Mouse (Mus musculus) lung, postnatal 0 days (tissue): Measurements from ENCODE around the gene Zswim9. TPM values are rescaled to one million over a fixed set of nuclear protein-coding genes. Genes with fewer than 3 reads are reported as not detected.

Experiments
- ATAC-seq: fragments of 200-750 bp; cut with Nextera tagmentation; 2 replicates; pipeline ENCODE4 v1.8.0; 2017; ENCODE audit warnings: moderate library complexity
- DNase-seq: peaks from one replicate; pipeline ENCODE4 v3.0.0-alpha.2; 2016; ENCODE audit warnings: low spot score
- H3K27ac ChIP-seq: fragments of 300-500 bp; sonication (generic); 2 replicates; pipeline ENCODE4 v1.5.1; 2014; ENCODE audit warnings: antibody characterized with exemption, mild to moderate bottlenecking, low read length, mixed read lengths
- H3K27me3 ChIP-seq: fragments of 300-500 bp; sonication (generic); replicated peaks from 2 replicates; pipeline ENCODE4 v1.6.1; 2014; ENCODE audit warnings: low read length, mixed read lengths; ENCODE audit not compliant: insufficient read depth
- H3K36me3 ChIP-seq: fragments of 300-500 bp; sonication (generic); 2 replicates; pipeline ENCODE4 v1.6.1; 2014; ENCODE audit warnings: low read length, mixed read lengths; ENCODE audit not compliant: insufficient read depth
- H3K4me1 ChIP-seq: fragments of 300-500 bp; sonication (generic); 2 replicates; pipeline ENCODE4 v1.6.1; 2014; ENCODE audit warnings: antibody characterized with exemption, low read depth, low read length, mixed read lengths; ENCODE audit not compliant: insufficient read depth
- H3K4me2 ChIP-seq: fragments of 300-500 bp; sonication (generic); replicated peaks from 2 replicates; pipeline ENCODE4 v1.6.1; 2014; ENCODE audit warnings: low read depth, mild to moderate bottlenecking, low read length, moderate library complexity, mixed read lengths
- H3K4me3 ChIP-seq: fragments of 300-500 bp; sonication (generic); 2 replicates; pipeline ENCODE4 v1.5.1; 2014; ENCODE audit warnings: low read depth, low read length
- H3K9ac ChIP-seq: fragments of 300-500 bp; sonication (generic); replicated peaks from 2 replicates; pipeline ENCODE4 v1.6.1; 2014; ENCODE audit warnings: low read depth, mild to moderate bottlenecking
- H3K9me3 ChIP-seq: fragments of 300-500 bp; sonication (generic); 2 replicates; pipeline ENCODE4 v1.6.1; 2016; ENCODE audit warnings: low read length, mixed read lengths
- CTCF ChIP-seq: IDR thresholded peaks from 2 replicates; pipeline ENCODE4 v1.5.1; 2016; ENCODE audit warnings: antibody characterized with exemption, mild to moderate bottlenecking
- EP300 ChIP-seq: IDR thresholded peaks from 2 replicates; pipeline ENCODE4 v1.6.1; 2016; ENCODE audit warnings: antibody characterized with exemption, mild to moderate bottlenecking, control low read depth
- WGBS: fragments of 180-500 bp; shearing (Covaris S2); extraction: QIAGEN DNeasy Blood & Tissue Kit; methylation state at CpG from one replicate; pipeline ENCODE4 v1.1.7; 2014; 5-methylcytosine and 5-hydroxymethylcytosine counted together
- polyA plus RNA-seq: library from polyadenylated mRNA; unstranded; fragments of >200 nt; fragmentation: Nextera tagmentation; extraction: Ambion mirVana; gene quantifications from 2 replicates; pipeline ENCODE4 v1.2.1, GENCODE M21; 2015

Gene Zswim9
- polyA plus RNA-seq, 1 experiment from 2014 or later: 5.5 TPM

GRCm38 (mm10) chr7:13309407-13309806 lies 30.9 kb upstream of the Zswim9 start:
- H3K36me3 ChIP-seq: 0 out of 2 replicates have a peak, but pooled peaks cover 3% of the 10 kb centered on the region

GRCm38 (mm10) chr7:13303372-13303771 lies 24.9 kb upstream of the Zswim9 start:
- no peaks in the 10 kb centered on the region for H3K9me3 ChIP-seq
- TF ChIP-seq EP300 (no peak), CTCF (no peak)
- H3K4me2 ChIP-seq: no peak overlapping the region
- H3K4me1 ChIP-seq: no peaks in the 10 kb centered on the region
- no peaks in the 10 kb centered on the region for H3K27me3 ChIP-seq
- H3K9ac ChIP-seq: no peak overlapping the region
- ATAC-seq (no peak), DNase-seq (no peak)
- H3K4me3 ChIP-seq: no peak overlapping the region
- H3K27ac ChIP-seq: no peak overlapping the region
- H3K36me3 ChIP-seq: peaks cover 12% of the 10 kb centered on the region; the same call in 1 of the 2 replicates

More at GRCm38 (mm10) chr7:13309407-13309806, 30.9 kb upstream of the Zswim9 start:
- no peak overlapping the region for H3K4me3 ChIP-seq
- H3K9me3 ChIP-seq: no peaks in the 10 kb centered on the region
- H3K27me3 ChIP-seq: no peaks in the 10 kb centered on the region
- WGBS: 95% methylated on average over 2 of the region's 2 CpGs
- DNase-seq (no peak), ATAC-seq (no peak)
- TF ChIP-seq CTCF (no peak), EP300 (no peak)
- no peak overlapping the region for H3K27ac ChIP-seq
- H3K4me2 ChIP-seq: no peak overlapping the region
- no peaks in the 10 kb centered on the region for H3K4me1 ChIP-seq
- no peak overlapping the region for H3K9ac ChIP-seq

- Histone ChIP-seq H3K4me3 (no peak overlapping the region), H3K4me2 (no peak overlapping the region), H3K36me3 (peaks cover 12% of the 10 kb centered on the region; the same call in 1 of the 2 replicates), H3K27ac (no peak overlapping the region), H3K4me1 (no peaks in the 10 kb centered on the region), H3K9me3 (no peaks in the 10 kb centered on the region), H3K9ac (no peak overlapping the region), H3K27me3 (no peaks in the 10 kb centered on the region)
- ATAC-seq (no peak), DNase-seq (no peak)
- TF ChIP-seq CTCF (no peak), EP300 (no peak)
- WGBS: 83% methylated on average over 2 of the region's 2 CpGs
Observed at GRCm38 (mm10) chr7:13302780-13303179, 24.3 kb upstream of the Zswim9 start.

- WGBS: 93% methylated on average over 1 of the region's 1 CpGs
- Histone ChIP-seq H3K27ac (no peak overlapping the region), H3K27me3 (no peaks in the 10 kb centered on the region), H3K4me1 (no peaks in the 10 kb centered on the region), H3K4me2 (no peak overlapping the region), H3K36me3 (peaks cover 12% of the 10 kb centered on the region; the same call in 1 of the 2 replicates), H3K9me3 (no peaks in the 10 kb centered on the region), H3K4me3 (no peak overlapping the region), H3K9ac (no peak overlapping the region)
- ATAC-seq (no peak), DNase-seq (no peak)
- no peak for TF ChIP-seq EP300
- TF ChIP-seq CTCF: no peak
Observed at GRCm38 (mm10) chr7:13301643-13302042, 23.1 kb upstream of the Zswim9 start.

- H3K9ac ChIP-seq: no peak overlapping the region
- ATAC-seq: no peak
- H3K27me3 ChIP-seq: no peaks in the 10 kb centered on the region
- peaks cover 11% of the 10 kb centered on the region; the same call in 1 of the 2 replicates for H3K36me3 ChIP-seq
- no peak overlapping the region for H3K27ac ChIP-seq
- no peak for DNase-seq
- TF ChIP-seq CTCF (no peak), EP300 (no peak)
- 90% methylated on average over 5 of the region's 5 CpGs for WGBS
- H3K4me1 ChIP-seq: no peaks in the 10 kb centered on the region
- no peaks in the 10 kb centered on the region for H3K9me3 ChIP-seq
- no peak overlapping the region for H3K4me3 ChIP-seq
- H3K4me2 ChIP-seq: no peak overlapping the region
Observed at GRCm38 (mm10) chr7:13298821-13299220, 20.3 kb upstream of the Zswim9 start.

- 82% methylated on average over 1 of the region's 1 CpGs for WGBS
- H3K36me3 ChIP-seq: 0 out of 2 replicates have a peak, but pooled peaks cover 6% of the 10 kb centered on the region
Observed at GRCm38 (mm10) chr7:13297636-13298035, 19.1 kb upstream of the Zswim9 start.

GRCm38 (mm10) chr7:13295256-13295655 lies 16.7 kb upstream of the Zswim9 start:
- H3K36me3 ChIP-seq: 0 out of 2 replicates have a peak, but pooled peaks cover 6% of the 10 kb centered on the region
- no peaks in the 10 kb centered on the region for H3K9me3 ChIP-seq
- H3K4me1 ChIP-seq: no peaks in the 10 kb centered on the region
- ATAC-seq (no peak), DNase-seq (no peak)
- no peak overlapping the region for H3K9ac ChIP-seq
- H3K4me2 ChIP-seq: no peak overlapping the region
- H3K4me3 ChIP-seq: no peak overlapping the region
- TF ChIP-seq EP300: no peak
- TF ChIP-seq CTCF: no peak
- 96% methylated on average over 7 of the region's 7 CpGs for WGBS
- no peaks in the 10 kb centered on the region for H3K27me3 ChIP-seq
- H3K27ac ChIP-seq: no peak overlapping the region

More at GRCm38 (mm10) chr7:13297636-13298035, 19.1 kb upstream of the Zswim9 start:
- Histone ChIP-seq H3K9me3 (no peaks in the 10 kb centered on the region), H3K4me1 (no peaks in the 10 kb centered on the region), H3K4me3 (no peak overlapping the region), H3K9ac (no peak overlapping the region), H3K27me3 (no peaks in the 10 kb centered on the region), H3K27ac (no peak overlapping the region), H3K4me2 (no peak overlapping the region)
- no peak for DNase-seq
- no peak for ATAC-seq
- TF ChIP-seq CTCF (no peak), EP300 (no peak)
